Mouse (Mus musculus): Measurements from ENCODE around the gene Tbxa2r.

Tbxa2r gene

DNA sequence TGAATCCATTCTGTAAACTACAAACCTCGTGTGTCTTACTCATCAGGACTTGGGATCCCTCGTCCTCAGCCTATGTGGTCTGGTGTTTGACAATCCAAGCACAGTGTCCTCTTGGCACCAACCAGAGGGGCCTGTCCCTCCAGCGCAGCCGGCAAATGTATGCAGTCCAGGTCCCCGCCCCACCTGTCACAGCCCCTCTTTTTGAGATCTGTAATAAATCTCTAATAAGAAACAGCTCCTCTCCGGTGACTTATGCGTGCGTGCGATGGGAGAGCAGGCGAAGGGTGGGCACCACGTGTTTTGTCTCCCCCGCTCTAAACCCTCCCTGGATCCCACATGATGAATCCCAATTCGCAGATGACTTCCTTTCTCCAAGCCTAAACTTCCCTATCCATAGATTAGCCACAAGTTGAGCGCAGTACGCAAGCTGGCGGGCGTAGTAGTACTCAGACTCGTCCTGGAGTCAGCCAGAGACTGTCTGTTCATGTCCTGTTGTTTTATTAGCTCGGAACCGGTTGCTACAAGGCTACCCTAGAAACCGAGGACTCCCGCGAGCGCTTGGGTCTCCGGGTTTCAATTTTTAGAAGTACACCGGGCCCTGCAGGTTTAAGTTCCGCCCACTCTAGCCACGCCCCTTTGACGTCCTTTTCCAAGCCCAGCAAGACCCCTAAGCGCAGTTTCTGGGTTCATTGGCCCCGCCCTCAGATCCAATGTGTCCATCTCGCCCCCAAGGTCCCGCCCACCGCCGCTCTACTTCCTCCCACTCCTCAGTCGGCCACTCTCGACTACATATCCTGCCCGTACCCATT lies 8.6 kb upstream of the Tbxa2r start:
- DNase-seq (ENCODE audit: low spot score in 2 of 2), result peak in 1 of 2 experiments; percentile 35

DNA sequence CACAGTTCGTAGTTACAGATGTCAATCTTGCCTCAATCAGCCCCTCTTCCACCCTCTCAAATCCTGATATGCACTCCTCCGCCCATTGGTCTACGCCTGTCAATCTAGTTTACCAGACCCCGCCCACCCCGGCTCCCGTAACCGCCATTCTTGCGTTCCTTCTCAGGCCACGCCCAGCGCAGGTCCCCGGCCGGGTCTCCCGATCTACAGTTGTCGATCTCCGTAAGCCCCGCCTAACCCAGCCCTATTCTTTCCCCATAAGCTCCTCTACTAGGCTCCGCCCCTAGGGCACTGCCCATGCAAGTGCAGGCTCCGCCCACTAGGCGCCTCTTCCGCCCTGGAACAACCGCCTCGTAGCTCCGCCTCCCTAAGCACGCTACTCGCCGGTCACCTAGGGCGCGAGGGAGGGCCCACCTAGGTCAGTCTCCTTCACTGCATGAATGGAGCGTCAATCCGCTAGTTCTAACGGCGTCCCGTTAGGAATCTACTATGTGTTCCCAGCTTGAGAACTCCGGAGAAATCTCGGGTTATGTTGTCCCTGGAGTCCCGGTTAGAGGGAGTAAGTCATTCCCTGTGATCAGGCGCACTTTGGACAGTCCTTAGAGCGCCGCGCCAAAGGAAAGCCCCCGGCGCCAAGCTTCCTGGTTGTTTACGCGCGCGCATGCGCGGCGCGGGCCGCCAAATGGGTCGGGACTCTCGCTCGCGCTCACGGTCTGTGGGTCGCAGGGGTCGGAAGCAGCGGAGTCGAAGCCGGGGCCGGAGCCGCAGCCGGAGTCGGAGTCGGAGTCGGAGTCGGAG lies 7.8 kb upstream of the Tbxa2r start, which contains the start of gene Cactin:
TSS of gene Cactin (plus strand) at position 554 of the 798 bp plus-strand sequence.
- DNase-seq (ENCODE audit: low spot score in 2 of 2), result peak; percentile 96 to 99

DNA sequence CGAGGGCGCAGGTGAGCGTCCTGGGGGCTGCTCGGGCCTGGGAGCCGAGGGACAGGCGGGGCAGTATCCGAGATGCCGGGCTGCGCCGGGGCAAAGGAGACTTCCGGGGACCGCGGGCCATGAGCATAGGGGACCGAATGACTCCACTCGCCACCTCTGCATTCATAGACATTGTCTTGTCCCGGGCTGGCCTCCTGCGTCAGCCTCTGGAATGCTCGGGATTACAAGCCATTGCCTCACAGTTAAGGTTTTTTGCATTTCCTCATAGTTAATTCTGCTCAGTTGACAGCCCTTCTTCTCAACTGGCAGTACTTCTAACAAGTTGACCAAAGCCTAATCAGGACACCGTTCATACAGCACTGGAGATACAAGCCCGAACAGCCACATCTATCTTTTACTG lies 7.1 kb upstream of the Tbxa2r start:
- no peak for DNase-seq (ENCODE audit: low spot score in 2 of 2)

DNA sequence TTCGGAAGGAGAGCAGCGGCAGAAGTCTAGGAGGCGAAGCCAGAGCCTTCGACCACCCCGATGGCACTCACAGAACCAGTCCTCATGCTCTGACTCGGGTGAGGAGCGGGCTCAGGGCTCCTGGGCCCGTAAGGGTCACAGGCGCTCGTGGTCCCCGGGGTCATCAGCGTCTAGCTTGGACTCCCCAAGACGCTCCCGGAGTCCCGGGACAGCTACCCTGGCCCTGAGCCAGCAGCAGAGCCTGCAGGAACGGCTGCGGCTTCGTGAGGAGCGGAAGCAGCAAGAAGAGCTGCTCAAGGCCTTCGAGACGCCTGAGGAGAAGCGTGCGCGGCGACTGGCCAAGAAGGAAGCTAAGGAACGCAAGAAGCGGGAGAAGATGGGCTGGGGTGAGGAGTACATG lies 6.1 kb upstream of the Tbxa2r start:
- no peak for DNase-seq (ENCODE audit: low spot score in 2 of 2)

DNA sequence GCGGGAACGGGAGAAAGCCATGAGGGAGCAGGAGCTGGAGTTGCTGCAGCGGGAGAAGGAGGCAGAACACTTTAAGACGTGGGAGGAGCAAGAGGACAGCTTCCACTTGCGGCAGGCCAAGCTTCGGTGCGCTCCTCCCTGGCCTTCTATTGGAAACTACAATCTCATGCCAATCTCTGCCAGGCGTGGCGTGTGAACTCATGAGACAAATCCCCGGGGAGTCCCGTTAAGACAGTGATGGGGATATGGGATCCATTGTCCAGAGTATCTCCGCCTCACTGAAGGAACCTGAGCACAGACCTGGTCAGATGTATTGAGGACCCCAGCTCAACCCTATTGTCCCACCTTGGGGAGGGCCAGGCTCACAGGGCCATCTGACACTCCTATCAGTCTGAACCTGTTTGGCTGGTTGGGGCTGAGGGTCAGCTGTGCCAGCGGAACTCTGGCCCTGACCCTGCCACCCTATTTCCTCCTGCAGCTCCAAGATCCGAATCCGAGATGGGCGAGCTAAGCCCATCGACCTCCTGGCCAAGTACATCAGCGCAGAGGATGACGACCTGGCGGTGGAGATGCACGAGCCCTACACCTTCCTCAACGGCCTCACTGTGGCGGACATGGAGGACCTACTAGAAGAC lies 5.3 kb upstream of the Tbxa2r start:
- DNase-seq (ENCODE audit: low spot score in 2 of 2), result no peak

DNA sequence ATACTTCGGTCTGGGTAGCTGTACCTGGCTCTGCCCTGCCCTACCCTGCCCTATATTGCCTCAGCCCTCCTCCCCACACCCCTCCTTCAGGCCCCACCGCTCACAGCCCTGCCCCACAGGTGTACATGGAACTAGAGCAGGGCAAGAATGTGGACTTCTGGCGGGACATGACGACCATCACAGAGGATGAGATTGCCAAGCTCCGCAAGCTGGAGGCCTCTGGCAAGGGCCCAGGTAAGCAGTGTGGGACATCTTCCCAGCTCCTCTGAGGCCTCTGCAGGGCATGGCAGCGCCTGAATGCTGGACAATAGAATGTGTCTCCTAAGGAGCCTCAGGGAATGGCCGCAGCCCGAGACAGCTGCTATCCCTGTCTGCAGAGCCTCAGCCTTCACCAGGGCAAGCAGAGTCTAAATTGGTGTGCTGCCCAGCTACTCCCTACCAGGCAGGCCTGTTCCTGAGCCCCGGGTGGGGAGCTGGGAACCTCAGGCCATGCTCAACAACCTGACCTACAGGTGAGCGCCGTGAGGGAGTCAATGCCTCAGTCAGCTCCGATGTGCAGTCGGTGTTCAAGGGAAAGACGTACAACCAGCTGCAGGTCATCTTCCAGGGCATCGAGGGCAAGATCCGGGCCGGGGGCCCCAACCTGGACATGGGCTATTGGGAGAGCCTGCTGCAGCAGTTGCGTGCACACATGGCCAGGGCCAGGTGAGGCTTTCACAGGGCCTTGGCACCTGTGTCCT lies 4.6 kb upstream of the Tbxa2r start:
- DNase-seq (ENCODE audit: low spot score in 2 of 2), result no peak

DNA sequence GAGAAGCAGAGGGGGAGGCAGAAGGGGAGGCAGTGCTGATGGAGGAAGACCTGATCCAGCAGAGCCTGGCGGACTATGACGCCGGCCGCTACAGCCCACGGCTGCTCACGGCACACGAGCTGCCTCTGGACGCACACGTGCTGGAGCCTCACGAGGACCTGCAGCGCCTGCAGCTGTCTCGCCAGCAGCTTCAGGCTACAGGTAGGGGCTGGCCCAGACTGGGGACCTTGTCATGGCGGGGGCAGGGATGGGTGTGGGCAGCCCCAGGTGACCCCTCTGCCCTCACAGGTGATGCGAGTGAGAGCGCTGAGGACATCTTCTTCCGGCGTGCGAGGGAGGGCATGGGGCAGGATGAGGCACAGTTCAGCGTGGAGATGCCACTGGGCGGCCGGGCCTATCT lies 3.4 kb upstream of the Tbxa2r start:
- DNase-seq (ENCODE audit: low spot score in 2 of 2), result no peak

DNA sequence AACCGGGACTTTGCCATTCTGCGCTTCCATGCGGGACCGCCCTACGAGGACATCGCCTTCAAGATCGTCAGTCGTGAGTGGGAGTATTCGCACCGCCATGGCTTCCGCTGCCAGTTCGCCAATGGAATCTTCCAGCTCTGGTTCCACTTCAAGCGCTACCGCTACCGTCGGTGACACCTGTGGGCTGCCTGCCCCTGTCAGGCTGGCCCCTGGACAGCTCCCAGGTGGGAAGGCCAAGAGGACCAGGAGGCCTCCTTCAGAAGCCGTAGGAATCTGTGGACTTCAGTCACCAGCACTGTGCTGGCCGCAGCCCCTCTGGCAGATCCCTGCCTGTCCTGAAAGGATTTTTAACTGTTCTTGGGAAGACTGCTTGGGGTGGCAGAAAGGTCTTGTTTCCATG lies 2.8 kb upstream of the Tbxa2r start:
- DNase-seq (ENCODE audit: low spot score in 2 of 2), result no peak

DNA sequence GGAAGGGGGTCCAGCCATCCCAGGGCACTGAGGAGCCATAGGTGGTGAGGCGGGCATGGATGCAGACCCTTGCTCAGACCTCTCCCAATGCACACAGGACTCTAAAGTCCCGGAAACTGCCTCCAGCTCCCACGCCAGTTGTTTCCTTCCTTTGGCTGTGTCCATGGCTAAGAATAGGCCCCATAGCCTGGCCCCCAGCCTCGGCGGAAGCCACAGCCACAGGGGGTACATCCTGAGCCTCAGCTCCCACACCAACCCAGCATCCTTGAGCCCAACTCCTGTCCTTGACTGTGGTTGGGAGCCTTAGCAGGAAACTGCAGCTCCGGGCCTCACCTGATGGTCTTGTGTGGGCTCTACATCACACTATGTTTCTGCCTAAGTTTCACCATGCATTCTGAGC lies 1.7 kb upstream of the Tbxa2r start:
- no peak for DNase-seq (ENCODE audit: low spot score in 2 of 2)

DNA sequence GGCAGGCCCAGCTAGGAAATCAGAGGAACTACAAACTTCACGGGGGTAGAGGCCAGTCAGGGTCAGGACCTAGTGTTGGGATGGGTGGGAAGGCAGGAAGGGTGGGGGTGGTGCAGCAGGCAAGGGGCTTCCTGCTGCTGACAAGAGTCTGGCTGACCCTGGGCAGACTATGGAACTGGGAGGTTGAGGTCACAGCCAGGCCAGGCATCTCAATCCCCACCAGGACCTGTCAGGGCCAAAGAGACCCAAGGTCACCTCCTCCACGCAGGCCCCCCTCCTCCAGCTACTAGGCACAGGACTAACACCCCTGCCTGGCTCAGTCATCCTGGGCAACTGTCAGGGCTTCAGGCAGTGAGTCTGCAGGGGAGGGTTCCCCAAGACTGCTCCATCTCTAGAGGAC lies 572 bp upstream of the Tbxa2r start:
- no peak for DNase-seq (ENCODE audit: low spot score in 2 of 2)

DNA sequence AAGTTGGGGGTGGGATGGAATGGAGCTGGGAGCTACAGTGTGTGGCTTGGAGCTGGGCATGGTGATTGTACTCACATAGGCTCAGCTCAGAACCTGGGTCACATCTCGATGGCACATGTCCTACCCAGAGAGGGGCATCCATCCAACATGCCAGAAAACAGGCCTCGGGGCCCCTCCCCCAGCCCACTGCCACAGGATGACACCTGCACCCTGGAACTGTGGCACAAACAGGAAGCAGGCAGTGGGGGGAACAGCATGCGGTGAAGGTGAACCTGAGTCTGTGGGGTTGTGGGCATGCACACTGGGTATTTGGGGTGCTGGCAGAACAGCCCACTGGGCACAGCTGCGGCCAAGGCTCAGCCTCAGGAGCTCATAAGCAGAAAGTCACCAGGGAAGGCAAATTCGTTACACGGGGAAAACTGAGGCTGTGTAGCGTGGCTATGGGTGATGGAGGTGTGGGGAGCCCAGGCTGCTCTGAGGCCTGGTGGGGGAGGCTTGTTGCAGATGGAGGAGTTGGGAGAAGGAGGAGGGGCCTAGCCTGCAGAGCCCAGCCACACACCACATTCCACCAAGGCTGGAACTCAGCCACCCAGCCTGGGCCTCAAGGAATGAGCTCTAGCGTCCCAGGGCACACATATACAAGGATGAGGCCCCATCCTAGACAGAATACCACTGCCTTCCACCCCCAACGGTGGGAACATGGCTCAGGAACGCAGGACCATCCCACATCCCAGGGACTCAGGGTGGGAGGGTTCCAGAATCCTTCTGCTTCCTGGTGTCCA lies 854 bp downstream of the Tbxa2r start:
- DNase-seq (ENCODE audit: low spot score in 2 of 2), result no peak

DNA sequence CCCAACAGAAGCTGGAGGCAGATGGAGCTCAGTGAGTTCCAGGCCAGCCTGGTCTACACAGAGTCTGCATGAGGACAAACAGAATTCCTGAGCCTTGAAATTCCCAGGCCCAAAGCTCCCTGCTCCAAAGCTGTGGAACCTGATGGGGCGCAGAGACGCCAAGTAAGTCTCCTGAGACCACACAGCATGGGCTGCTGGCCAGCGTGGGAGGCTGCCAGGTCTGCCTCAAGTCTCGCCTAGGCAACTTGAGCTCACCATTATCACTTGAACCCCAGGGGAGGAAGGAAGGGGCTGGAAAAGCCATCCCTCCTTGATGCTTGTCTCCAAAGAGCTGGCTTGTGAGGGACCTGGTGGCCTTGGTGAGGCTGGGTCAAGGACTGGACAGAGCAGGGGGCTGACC lies 1.5 kb downstream of the Tbxa2r start:
- no peak for DNase-seq (ENCODE audit: low spot score in 2 of 2)

DNA sequence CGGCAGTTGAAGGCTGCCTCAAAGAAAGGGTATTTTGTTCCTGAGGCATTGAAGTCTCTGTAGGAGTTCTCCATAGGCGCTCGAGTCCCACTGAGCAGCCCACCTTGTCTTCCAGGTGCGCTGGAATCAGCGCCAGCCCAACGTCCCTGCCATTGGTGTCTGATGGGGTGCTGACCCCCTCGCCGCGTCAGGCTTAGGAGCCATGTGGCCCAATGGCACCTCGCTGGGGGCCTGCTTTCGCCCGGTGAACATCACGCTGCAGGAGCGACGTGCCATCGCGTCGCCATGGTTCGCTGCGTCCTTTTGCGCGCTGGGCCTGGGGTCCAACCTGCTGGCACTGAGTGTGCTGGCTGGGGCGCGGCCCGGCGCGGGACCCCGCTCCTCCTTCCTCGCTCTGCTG lies 3.7 kb downstream of the Tbxa2r start:
- no peak for DNase-seq (ENCODE audit: low spot score in 2 of 2)

DNA sequence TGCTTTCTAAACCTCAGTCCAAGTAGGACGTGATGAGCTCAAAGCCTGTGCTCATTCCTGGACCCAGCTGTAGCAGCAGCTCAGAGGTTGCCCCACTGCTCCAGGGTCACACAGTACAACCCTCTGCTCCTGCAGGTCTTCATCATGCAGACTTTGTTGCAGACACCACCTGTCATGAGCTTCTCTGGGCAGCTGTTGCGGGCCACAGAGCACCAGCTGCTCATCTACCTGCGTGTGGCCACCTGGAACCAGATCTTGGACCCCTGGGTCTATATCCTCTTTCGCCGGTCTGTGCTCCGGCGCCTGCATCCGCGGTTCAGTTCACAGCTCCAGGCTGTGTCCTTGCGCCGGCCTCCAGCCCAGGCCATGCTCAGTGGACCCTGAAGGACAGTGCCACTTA lies 5.8 kb downstream of the Tbxa2r start:
- DNase-seq (ENCODE audit: low spot score in 2 of 2), result no peak

DNA sequence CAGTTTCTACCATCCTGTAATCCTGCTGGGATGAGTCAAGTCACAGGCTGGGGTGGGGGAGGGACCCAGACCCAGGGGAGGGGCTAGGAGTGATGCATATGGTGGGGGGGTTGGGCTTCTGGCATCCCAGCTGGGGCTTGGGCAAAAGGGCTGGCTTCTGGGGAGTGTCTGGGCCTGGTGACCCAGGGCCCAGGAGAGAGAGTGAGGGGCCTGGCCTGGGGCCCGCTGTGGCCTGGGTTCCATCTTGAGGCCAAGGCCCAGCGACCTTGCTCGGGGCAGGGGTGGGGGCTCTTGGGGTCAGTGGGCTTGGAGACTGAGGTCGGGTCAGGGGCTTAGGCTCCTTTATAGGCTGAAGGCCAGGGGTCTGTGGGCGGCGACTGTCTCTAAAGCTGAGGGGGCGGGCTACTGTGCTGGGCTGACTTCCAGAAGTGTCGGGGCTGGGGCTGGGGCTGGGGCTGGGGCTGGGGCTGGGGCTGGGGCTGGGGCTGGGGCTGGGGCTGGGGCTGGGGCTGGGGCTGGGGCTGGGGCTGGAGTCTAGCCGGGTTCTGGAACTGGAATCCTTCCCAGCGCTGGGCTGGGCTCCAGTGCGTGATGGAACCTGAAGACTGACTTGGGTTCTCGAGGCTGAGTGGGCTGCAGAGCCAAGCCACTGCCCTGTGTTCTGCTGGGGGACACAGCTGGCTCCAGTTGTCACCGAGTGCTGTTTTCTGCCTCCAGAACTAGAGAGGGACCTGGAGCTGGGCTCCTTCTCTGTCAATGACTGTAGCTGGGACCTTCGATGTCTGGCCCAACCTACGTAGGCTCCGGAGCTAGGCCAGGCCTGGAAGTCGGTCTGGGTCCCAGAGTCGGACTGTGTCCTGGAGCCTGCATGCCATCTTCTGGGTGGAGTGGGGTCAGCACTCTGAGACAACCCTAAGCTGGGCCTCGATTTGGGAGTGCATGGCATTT lies 7.1 kb downstream of the Tbxa2r start:
- DNase-seq (ENCODE audit: low spot score in 2 of 2), result no peak

DNA sequence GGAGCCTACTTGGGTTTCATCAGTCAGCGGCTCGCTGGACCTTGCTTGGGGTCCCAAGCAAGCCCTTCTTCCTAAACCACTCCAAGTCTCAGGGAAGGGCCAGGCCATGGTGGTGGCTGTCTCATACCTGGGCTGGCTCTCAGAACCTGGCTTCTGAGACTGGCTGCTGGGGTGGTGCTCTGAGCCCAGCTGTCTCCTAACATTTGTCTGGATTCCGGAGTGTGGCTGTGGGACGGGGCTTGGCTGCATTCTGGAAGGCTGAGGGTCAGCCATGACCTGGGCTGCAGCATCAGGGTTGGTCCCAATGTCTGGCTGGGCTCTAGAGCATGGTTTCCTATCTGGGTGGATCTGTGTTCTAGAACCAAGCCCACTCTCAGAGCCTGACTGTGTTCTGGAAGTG lies 8.0 kb downstream of the Tbxa2r start:
- DNase-seq (ENCODE audit: low spot score in 2 of 2), result no peak

DNA sequence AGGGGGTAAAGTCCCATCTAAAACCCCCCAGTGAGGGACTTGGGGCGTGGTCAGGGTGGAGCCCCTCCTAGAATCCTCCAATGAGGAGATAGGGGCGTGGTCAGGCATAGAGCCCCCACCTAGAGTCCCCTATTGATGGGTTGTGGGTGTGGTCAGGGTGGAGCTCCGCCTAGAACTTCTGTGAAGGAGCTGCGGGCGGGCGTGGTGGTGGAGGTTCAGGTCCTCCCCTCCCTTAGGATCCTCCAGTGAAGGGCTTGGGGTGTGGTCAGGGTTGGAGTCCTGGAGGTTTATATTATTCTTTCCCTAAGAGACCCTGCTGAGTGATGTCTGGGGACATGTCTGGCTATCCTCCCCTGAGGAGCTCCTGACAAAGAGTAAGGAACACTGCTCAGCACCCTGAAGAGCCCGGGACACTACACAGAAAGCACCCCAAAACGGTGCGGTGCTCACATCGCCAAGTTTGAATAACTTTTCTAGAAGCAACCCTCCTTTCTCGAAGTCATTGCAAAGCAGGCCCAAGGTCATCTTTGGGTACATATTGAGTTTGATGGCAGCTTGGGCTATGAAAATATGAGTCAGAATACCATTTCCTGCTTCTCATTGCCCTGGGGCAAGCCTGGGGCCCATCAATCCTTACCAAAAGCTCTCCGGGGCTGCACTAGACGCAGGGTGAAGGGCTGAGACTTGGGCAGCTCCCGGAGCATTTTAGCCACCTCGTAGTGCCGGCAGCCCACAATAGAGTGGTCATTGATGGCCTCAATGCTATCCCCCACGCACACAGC lies 12.2 kb downstream of the Tbxa2r start:
- DNase-seq (ENCODE audit: low spot score in 2 of 2), result no peak

DNA sequence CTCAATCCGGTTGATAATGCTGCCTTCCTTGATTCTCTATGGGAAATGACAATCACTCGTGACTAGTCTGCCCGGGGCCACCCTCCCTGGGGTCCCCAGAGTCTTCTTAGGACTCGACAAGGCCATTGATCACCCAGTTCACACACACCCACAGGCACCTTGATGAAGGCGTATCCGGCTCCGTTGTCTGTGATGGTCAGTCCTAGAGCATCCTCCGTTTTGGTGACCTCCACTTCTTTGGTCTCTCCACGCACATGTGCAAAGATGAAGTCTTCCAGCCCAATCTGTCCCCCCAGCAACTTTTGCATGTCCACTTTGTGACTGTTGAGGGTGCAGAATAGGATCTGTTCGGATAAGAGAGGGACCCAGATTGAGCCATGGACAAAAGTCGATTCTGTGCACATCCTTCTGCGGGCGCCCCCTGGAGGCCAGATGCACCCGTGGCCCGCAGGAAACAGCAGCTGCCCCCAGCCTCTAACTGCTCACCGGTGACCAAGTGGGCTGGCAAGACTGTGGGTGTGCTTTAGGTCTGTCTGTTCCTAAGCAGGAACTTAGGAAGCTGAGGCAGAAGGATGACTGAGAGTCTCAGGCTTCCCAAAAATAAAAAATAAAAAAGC lies 12.9 kb downstream of the Tbxa2r start:
- DNase-seq (ENCODE audit: low spot score in 2 of 2), result peak in 1 of 2 experiments; percentile 59

Measured in urinary bladder, adult 18-20 months (tissue).